Mouse (Mus musculus) urinary bladder, postnatal 36 days (tissue): ENCODE results near the gene Gmfg.

Experiments
- DNase-seq, 2 experiments: peaks; one replicate each; pipeline ENCODE4 v3.0.0; 2022; ENCODE audit warnings: low spot score in 2 of 2, mixed read lengths in 1 of 2

Gmfg gene

DNA sequence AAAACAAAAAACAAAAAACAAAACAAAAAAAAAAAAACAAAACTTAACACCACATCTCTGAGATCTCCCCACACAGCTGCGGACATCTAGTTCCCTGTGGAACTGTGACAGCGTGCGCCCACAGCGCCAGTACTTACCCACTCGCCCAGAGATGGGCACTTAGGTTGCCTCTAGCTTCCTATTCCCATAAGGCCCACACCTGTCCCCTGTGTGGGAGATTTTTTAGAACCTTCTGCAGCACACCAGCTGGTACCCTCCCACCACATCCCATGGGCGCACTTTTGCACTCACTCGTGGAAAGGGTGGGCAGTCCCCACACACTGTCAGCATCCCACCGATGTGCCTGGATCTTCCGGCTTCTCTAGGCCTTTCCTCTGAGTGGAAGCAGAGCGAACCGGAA, 45.6 kb downstream of the Gmfg start:
- no peak for DNase-seq

DNA sequence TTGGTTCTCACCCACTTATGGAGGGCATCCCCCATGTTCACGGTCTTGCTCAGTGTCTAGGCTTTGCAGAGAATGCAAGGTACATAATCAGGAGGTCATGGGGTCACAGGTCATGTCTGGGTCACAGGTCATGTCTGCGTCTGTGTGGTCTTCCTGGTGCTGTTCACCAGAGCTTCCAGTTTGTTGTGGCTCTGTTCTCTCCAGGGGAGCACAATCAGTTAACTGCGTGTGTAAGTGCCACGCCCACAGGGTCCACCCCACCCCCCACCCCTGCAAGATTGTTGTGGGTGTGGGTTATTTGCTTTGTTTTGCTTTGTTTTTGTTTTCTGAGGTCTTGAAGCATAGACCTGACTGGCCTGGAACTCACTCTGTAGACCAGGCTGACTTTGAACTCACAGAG, 46.9 kb downstream of the Gmfg start:
- DNase-seq: no peak

DNA sequence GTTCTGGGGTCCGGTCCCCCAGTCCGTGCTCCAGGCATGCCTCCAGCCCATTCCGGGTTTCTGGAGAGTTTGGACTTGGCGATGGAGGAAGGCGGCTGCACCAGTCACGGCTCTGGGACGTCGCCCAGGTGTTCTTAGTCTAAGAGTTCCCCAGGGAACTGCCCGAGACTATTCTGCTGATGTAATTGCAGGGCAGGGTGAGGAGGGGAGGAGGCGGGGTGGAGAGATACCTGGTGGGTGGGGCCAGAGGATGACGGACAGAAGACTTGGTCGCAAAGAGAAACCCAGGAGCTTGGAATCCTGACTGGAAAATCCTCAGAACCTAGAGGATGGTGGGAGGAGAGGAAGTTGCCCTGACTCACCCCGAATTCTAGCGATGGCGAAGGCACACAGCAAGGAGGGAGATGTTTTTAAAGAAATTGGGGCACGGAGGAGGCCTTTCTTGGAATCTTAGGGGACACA, 50.8 kb downstream of the Gmfg start:
- peak in 1 of 2 experiments; percentile 26 for DNase-seq

- DNase-seq: peak; percentile 47 to 66
These were observed 53.2 kb downstream of the Gmfg start for GRCm38 (mm10) chr7:28490410-28490809.

DNA sequence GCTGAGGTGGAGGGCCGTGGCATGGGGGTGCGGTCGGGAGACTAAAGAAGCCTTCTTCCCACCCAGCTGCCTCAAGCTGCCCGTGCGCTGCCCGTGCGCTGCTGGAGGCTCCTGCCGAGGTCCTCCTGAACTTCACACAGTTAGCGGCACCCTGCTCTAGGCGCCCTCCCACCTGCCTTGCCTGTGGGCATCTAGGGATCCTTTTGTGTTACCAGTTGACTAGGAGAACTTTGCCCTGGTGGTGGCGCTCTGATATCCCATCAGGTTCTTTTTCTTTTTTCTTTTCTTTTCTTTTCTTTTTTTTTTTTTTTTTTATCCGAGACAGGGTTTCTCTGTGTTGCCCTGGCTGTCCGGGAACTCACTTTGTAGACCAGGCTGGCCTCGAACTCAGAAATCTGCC, 53.7 kb downstream of the Gmfg start:
- DNase-seq: no peak

- DNase-seq: no peak
These were observed 55.1 kb downstream of the Gmfg start for GRCm38 (mm10) chr7:28492310-28492709.

GRCm38 (mm10) chr7:28495426-28495825, 58.2 kb downstream of the Gmfg start:
- no peak for DNase-seq
